Mouse (Mus musculus) fat pad, adult 2 months (tissue): ENCODE data around the gene Hic2.

Experiments
- DNase-seq: peaks from one replicate; pipeline ENCODE4 v3.0.0-alpha.2; 2011; ENCODE audit warnings: low read depth, low spot score; ENCODE audit errors: extremely low read depth

Hic2 gene

GRCm38 (mm10) chr16:17233702-17234498 is 528 bp downstream of the Hic2 start:
- DNase-seq, result no peak

DNA sequence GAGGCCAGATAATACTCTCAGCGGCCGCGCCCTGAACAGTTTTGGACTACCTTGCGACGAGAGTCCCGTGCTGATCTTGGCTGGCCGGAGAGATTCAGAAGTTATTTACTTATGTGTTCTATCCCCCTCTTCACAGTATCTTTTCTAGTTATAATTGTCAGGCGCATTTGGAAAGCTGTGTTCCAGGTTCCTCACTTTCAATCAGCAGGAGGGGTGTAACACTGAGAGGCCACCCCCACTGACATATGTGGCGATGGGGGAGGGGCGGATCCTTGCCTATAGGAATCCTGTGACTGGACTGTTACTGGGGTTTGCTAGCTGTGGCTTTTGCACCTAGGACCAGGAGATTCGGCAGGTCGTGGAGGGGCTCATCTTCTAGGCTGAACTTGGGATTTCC is 1.1 kb downstream of the Hic2 start:
- DNase-seq, result no peak

DNA sequence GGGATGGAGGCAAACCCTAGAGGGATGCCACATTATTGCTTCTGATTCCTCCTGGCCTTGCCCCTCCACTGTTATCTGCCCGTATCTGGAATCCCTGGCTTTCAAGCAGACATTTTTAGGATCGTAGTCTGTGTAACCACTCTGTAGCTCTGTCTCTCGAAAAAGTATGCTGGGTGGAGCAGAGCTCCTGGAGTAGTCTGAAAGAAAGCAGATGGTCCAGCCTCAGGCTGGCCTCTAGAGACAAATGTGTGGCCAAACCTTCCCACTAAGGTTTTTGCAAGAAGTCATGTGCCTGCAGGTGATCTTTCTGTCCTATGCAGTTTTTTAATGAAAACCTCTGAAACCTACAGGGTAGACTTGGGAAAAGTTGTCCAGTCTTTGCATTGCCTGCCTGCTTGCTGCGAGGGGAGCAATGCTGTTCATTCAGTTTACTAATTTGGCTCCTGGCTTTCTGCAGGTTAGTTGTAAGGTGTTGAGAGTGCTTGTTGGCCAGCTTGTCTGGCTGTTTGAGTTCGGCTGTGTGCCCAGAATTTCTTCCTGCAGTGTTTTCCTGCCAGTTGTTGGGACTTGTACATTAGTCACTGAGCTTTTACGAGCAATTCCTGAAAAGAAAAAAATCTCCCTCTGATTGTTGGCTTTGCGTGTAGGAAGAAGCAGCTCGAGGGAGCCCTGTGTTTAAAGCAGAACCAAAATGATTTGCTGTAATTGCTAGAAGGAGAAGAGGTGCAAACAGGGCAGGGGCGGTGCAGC is 1.7 kb downstream of the Hic2 start:
- DNase-seq, result peak; percentile 81

DNA sequence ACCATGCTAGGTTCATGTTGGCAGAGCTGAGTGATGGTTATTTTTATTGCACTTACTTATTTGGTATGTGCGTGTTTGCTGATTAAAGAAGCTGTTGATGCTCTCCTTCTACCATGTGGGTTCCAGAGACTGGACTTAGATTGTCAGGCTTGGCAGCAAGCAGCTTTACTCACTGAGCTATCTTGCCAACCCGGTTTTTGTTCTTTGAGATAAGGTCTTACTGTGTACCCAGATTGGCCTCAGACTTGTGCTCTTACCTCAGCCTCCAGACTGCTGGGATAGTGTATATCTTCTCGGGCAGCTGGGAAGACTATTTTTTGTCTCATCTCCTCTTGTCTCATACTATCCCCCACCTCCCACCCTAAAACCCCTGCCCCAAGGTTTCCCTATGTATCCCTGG is 4.3 kb downstream of the Hic2 start:
- DNase-seq, result no peak

DNA sequence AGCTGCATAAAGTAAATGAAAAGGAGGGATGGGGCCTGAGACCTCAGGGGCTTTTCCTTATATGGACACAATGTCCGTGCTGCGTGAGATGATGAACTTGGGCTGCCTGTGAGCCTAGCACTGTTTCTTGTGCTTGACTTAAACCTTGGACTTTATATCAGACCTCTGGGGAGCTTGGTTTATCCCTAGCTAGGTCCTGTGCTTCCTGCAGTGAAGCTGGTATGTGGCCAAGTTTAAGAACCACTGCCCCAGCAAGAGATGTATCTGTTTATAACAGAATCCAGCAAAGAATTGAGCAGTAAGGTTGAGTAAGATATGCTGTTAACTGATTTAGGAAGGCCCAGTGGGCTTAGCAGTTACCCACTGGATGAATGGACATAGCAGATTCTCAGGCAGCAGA is 6.0 kb downstream of the Hic2 start:
- no peak for DNase-seq

DNA sequence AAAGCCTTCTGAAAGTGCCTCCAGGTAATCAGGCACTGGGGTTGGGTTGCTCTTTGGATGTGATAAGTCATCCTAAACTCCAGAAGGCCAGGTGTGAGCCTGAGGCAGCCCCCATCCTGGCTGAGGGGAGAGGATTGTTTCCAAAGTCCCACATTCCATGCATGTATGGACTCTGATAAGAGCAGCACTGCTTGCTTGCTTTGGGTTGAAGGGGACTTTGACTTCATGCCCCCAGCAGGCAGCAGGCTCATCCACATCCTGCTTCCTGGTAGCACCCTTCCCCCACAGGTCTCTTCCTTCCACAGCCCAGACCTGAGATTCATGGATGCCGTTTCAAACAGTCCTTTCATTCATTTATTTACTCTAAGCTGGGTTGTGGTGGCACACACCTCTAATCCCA is 10.4 kb downstream of the Hic2 start:
- no peak for DNase-seq

- no peak for DNase-seq
These were observed 11.6 kb downstream of the Hic2 start for GRCm38 (mm10) chr16:17244996-17245395.

DNA sequence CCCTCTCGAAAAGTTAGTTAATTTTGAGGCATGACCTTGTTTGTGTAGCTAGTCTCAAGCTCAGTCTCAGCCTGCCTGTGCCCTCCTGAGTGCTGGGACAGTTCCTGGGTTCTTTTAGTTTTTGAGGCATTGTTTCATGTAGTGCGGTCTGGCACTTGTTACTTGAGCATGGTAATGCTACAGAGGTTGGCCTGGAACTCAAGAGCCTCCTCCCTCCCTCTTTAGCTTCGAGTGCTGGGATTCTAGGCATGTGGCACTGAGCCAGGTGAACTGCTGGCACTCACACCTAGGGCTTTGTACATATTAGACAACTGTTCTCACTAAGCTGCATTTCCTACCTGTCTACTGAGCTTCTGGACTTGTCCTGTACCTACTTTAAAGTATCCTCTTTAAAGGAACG is 14.4 kb downstream of the Hic2 start:
- no peak for DNase-seq

- DNase-seq, result no peak
These were observed 15.8 kb downstream of the Hic2 start for GRCm38 (mm10) chr16:17249135-17249534.

DNA sequence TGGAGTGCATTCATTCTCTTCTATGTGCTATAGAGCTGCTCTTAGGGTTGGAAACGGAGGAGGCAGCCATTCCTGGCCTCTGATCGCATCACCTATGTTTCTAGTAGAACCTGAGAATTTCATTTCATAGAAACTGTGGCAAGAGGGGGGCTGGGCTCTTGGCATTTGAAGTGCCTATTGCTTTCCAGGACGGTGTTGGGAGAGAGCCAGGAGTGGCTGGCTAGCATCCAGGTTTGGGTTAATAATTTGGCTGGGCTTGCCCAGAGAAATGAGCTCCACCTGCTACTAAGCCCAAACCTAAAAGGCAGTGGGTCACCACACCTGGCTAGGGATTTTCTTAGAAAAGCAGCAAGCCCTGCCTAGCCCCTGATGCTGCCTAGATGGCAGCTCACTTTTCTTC is 18.2 kb downstream of the Hic2 start:
- no peak for DNase-seq

GRCm38 (mm10) chr16:17252086-17252726 is 18.8 kb downstream of the Hic2 start:
- no peak for DNase-seq

DNA sequence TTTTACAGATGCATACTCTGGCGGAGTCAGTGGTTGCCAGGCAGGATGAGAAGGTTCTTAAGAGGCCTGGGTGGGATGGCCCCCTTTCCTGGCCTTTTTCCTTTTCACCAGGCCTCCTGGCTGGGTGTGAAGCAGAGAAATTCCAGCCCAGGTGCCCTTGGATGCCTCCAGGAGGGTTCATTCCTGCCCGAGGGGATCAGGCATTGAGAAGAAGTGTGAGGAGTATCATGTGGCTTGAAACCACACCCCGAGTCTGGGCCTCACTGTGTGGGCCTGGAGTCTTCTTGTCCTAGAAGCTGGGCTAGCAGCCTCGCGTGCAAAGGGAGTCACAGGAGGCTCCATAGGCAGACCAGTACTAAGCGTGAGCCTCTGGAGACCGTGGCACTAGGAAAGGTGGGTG is 19.5 kb downstream of the Hic2 start:
- DNase-seq, result no peak

DNA sequence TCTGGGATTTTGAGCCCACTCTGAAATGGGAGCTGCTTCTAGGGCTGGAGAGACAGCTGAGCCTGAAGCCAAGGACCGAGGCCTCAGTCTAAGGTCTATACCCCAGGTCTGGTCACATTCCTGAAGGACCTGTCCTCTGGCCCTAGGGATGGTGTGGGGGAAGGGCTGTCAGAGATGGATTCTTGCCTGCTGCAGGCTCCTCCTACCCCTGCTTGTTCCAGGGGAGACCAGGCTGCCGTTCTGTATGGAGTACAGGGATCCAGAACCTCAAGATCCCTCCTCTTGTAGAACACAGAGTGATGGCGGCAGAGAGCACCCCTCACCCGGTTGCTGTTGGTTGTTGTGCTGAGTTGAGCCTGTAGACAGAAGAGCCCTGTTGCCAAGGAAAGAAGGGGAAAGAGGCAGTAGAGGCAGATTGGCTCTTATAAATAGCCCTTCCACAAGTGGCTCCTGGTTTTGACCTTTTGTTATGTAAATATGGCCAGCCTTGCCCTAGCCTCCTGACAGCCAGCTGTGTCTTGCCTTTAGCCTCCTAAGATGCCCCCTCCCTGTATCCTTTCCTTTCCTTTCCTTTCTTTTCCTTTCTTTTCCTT is 20.7 kb downstream of the Hic2 start:
- no peak for DNase-seq

- no peak for DNase-seq
These were observed 21.9 kb downstream of the Hic2 start for GRCm38 (mm10) chr16:17255270-17255669.

- no peak for DNase-seq
These were observed 24.0 kb downstream of the Hic2 start for GRCm38 (mm10) chr16:17257359-17257821.

DNA sequence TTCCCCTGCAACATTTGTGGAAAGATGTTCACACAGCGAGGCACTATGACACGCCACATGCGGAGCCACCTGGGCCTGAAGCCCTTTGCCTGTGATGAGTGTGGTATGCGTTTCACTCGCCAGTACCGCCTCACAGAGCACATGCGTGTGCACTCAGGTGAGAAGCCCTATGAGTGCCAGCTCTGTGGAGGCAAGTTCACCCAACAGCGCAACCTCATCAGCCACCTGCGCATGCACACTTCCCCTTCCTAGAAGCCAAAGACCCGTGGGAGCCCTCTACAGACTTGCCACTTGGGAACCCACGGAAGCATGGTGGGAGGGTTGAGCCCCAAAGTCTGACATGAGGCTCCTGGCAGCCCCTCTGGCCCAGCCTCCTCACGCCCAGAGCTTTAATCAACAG is 25.5 kb downstream of the Hic2 start:
- no peak for DNase-seq

DNA sequence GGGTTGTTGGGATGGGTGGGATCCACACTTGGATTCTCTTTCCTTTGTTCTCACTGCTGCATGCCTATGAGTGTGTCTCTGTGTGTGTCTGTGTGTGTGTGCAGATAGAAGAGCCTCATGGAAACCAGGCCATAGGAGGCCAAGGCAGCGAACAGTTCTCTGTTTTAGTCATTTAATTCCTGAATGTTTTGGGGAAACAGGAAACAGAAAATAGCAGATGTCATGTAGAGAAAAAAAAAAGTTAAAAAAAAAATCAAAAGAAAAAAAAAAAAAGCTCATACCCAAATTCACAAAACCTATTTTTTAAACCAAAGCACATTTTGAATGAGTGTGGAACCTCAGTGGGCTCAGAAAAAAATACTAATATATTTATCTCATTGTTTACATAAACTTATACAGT is 28.0 kb downstream of the Hic2 start:
- DNase-seq, result no peak

GRCm38 (mm10) chr16:17266113-17266512 is 32.7 kb downstream of the Hic2 start:
- DNase-seq, result no peak

- no peak for DNase-seq
These were observed 34.6 kb downstream of the Hic2 start for GRCm38 (mm10) chr16:17267937-17268336.

DNA sequence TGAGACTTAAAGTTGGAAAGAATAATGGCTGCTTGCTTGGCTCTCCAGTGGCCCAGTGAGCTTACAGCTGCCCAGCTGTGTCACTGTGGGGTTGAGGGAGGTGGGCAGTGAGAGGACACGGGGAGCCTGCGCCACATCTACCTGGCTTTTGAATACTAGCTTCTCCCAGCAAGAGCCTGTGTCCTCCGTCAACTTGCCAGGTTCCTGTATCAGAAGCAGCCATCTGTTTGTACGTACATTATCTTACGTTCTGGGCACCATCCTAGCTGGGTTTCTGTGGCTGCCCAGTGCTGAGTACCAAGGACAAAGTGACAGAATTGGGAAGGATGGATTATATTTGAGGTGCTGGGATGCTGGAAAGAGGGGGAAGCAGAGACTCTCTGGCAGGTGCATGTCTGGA is 36.5 kb downstream of the Hic2 start:
- DNase-seq, result no peak

DNA sequence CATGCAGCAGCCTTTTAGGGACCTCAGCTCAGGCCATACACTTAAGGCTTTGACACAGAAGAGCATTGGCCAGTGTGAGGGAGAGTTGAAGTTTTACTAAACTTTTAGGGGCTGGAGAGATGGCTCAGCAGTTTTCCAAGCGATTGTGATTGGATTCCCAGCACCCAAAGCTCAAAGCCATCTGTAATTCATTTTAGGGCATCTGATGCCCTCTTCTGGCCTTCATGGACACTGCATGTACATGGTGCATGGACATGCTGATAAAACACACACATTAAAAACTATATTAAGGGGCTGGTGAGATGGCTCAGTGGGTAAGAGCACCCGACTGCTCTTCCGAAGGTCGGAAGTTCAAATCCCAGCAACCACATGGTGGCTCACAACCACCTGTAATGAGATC is 37.8 kb downstream of the Hic2 start:
- no peak for DNase-seq

- DNase-seq, result no peak
These were observed 38.5 kb downstream of the Hic2 start for GRCm38 (mm10) chr16:17271856-17272255.
